Mouse (Mus musculus): ENCODE results near the gene Tbl3. TPM values are rescaled to one million over a fixed set of nuclear protein-coding genes. Genes with fewer than 3 reads are reported as not detected.
"Not testable (repeated sequence)": the region's sequence is repeated elsewhere in the genome, so short reads cannot be mapped to it uniquely, and the experiment has no call there.

The Tbl3 gene
- polyA plus RNA-seq, 1 experiment from 2014 or later, result 94.5 TPM

- Histone ChIP-seq H3K4me1 (peaks cover 25% of the 10 kb centered on the region), H3K4me3 (replicated peaks) (peak overlapping the region; percentile 40), H3K9me3 (replicated peaks) (no peaks in the 10 kb centered on the region), H3K27ac (no peak overlapping the region), H3K36me3 (peaks cover 9% of the 10 kb centered on the region), H3K27me3 (peaks cover 53% of the 10 kb centered on the region), H3K4me2 (peak overlapping the region; percentile 63), H3K9ac (peak overlapping the region; percentile 21; the same call in 1 of the 2 replicates)
- ATAC-seq (replicated peaks; ENCODE audit: low FRiP score), result no peak; the same call in 1 of the 2 replicates
- 19% methylated on average over 23 of the region's 23 CpGs for WGBS
Measured at GRCm38 (mm10) chr17:24687599-24687998, 19.9 kb downstream of the Tbl3 start.

GRCm38 (mm10) chr17:24687146-24687595, 20.3 kb downstream of the Tbl3 start:
- Histone ChIP-seq H3K27ac (no peak overlapping the region), H3K27me3 (peaks cover 51% of the 10 kb centered on the region), H3K4me2 (peak overlapping the region; percentile 63), H3K36me3 (peaks cover 9% of the 10 kb centered on the region), H3K4me1 (peaks cover 25% of the 10 kb centered on the region), H3K9me3 (replicated peaks) (no peaks in the 10 kb centered on the region), H3K9ac (peak overlapping the region; percentile 21; the same call in 1 of the 2 replicates), H3K4me3 (replicated peaks) (peak overlapping the region; percentile 40)
- under 1% methylated on average over 25 of the region's 25 CpGs for WGBS
- peak; percentile 76 for ATAC-seq (replicated peaks; ENCODE audit: low FRiP score)

- peak overlapping the region; percentile 11 for H3K4me3 ChIP-seq (replicated peaks)
- no peak overlapping the region for H3K27ac ChIP-seq
- WGBS, result 30% methylated on average over 16 of the region's 16 CpGs
- H3K9me3 ChIP-seq (replicated peaks), result no peaks in the 10 kb centered on the region
- no peak overlapping the region for H3K9ac ChIP-seq
- H3K4me1 ChIP-seq, result peaks cover 25% of the 10 kb centered on the region
- ATAC-seq (replicated peaks; ENCODE audit: low FRiP score), result no peak; the same call in 1 of the 2 replicates
- peaks cover 13% of the 10 kb centered on the region for H3K36me3 ChIP-seq
- H3K4me2 ChIP-seq, result peak overlapping the region; percentile 42
- peaks cover 49% of the 10 kb centered on the region for H3K27me3 ChIP-seq
Measured at GRCm38 (mm10) chr17:24686514-24686913, 20.9 kb downstream of the Tbl3 start.

GRCm38 (mm10) chr17:24677500-24678080, 29.9 kb downstream of the Tbl3 start:
- Histone ChIP-seq H3K9me3 (replicated peaks) (no peaks in the 10 kb centered on the region), H3K27ac (no peak overlapping the region), H3K4me3 (replicated peaks) (no peak overlapping the region), H3K4me2 (no peak overlapping the region), H3K36me3 (peaks cover 67% of the 10 kb centered on the region), H3K9ac (no peak overlapping the region), H3K27me3 (no peaks in the 10 kb centered on the region), H3K4me1 (peaks cover 10% of the 10 kb centered on the region)
- 80% methylated on average over 24 of the region's 24 CpGs for WGBS
- ATAC-seq (replicated peaks; ENCODE audit: low FRiP score), result no peak

- no peaks in the 10 kb centered on the region for H3K27me3 ChIP-seq
- peaks cover 17% of the 10 kb centered on the region for H3K4me1 ChIP-seq
- no peak overlapping the region for H3K9ac ChIP-seq
- no peak overlapping the region for H3K4me2 ChIP-seq
- WGBS, result 95% methylated on average over 5 of the region's 5 CpGs
- no peak overlapping the region for H3K27ac ChIP-seq
- no peaks in the 10 kb centered on the region for H3K9me3 ChIP-seq (replicated peaks)
- peaks cover 60% of the 10 kb centered on the region for H3K36me3 ChIP-seq
- H3K4me3 ChIP-seq (replicated peaks), result no peak overlapping the region
- no peak for ATAC-seq (replicated peaks; ENCODE audit: low FRiP score)
Measured at GRCm38 (mm10) chr17:24676877-24677276, 30.6 kb downstream of the Tbl3 start.

- H3K9me3 ChIP-seq (replicated peaks), result no peaks in the 10 kb centered on the region
- H3K4me2 ChIP-seq, result no peak overlapping the region
- peaks cover 53% of the 10 kb centered on the region for H3K36me3 ChIP-seq
- H3K27me3 ChIP-seq, result no peaks in the 10 kb centered on the region
- H3K9ac ChIP-seq, result no peak overlapping the region
- no peak overlapping the region for H3K4me3 ChIP-seq (replicated peaks)
- peaks cover 24% of the 10 kb centered on the region for H3K4me1 ChIP-seq
- 68% methylated on average over 2 of the region's 2 CpGs for WGBS
- H3K27ac ChIP-seq, result no peak overlapping the region
- no peak for ATAC-seq (replicated peaks; ENCODE audit: low FRiP score)
Measured at GRCm38 (mm10) chr17:24676187-24676586, 31.3 kb downstream of the Tbl3 start.

GRCm38 (mm10) chr17:24674277-24674676, 33.2 kb downstream of the Tbl3 start:
- WGBS, result 83% methylated on average over 7 of the region's 7 CpGs
- Histone ChIP-seq H3K9ac (no peak overlapping the region), H3K4me3 (replicated peaks) (no peak overlapping the region), H3K9me3 (replicated peaks) (no peaks in the 10 kb centered on the region), H3K27ac (no peak overlapping the region), H3K4me2 (no peak overlapping the region), H3K36me3 (peaks cover 34% of the 10 kb centered on the region), H3K4me1 (peaks cover 35% of the 10 kb centered on the region), H3K27me3 (no peaks in the 10 kb centered on the region)
- ATAC-seq (replicated peaks; ENCODE audit: low FRiP score), result no peak

GRCm38 (mm10) chr17:24672141-24672540, 35.3 kb downstream of the Tbl3 start:
- WGBS, result 20% methylated on average over 5 of the region's 5 CpGs
- Histone ChIP-seq H3K9me3 (replicated peaks) (no peaks in the 10 kb centered on the region), H3K4me1 (peaks cover 43% of the 10 kb centered on the region), H3K27ac (peak overlapping the region; percentile 22; the same call in 1 of the 2 replicates), H3K9ac (0 out of 2 replicates have a peak overlapping the region, but pooled peaks have one; percentile 23), H3K27me3 (no peaks in the 10 kb centered on the region), H3K4me2 (peak overlapping the region; percentile 81), H3K36me3 (peaks cover 13% of the 10 kb centered on the region), H3K4me3 (replicated peaks) (peak overlapping the region; percentile 1; the same call in 1 of the 2 replicates)
- ATAC-seq (replicated peaks; ENCODE audit: low FRiP score), result no peak

- Histone ChIP-seq H3K9me3 (replicated peaks) (no peaks in the 10 kb centered on the region), H3K9ac (peak overlapping the region; percentile 96; the same call in 1 of the 2 replicates), H3K4me2 (peak overlapping the region; percentile 81), H3K27me3 (no peaks in the 10 kb centered on the region), H3K4me1 (peaks cover 43% of the 10 kb centered on the region), H3K36me3 (peaks cover 5% of the 10 kb centered on the region; the same call in 1 of the 2 replicates), H3K4me3 (replicated peaks) (peak overlapping the region; percentile 95), H3K27ac (peak overlapping the region; percentile 22; the same call in 1 of the 2 replicates)
- WGBS, result 63% methylated on average over 5 of the region's 5 CpGs
- ATAC-seq (replicated peaks; ENCODE audit: low FRiP score), result no peak
Measured at GRCm38 (mm10) chr17:24671346-24671745, 36.1 kb downstream of the Tbl3 start.

- peak overlapping the region; percentile 95 for H3K4me3 ChIP-seq (replicated peaks)
- H3K4me2 ChIP-seq, result peak overlapping the region; percentile 81
- peaks cover 39% of the 10 kb centered on the region for H3K4me1 ChIP-seq
- 8% methylated on average over 8 of the region's 8 CpGs for WGBS
- H3K9me3 ChIP-seq (replicated peaks), result no peaks in the 10 kb centered on the region
- no peaks in the 10 kb centered on the region for H3K27me3 ChIP-seq
- no peak for ATAC-seq (replicated peaks; ENCODE audit: low FRiP score)
- peak overlapping the region; percentile 81 for H3K27ac ChIP-seq
- 0 out of 2 replicates have a peak, but pooled peaks cover 4% of the 10 kb centered on the region for H3K36me3 ChIP-seq
- H3K9ac ChIP-seq, result peak overlapping the region; percentile 96
Measured at GRCm38 (mm10) chr17:24670246-24670844, 37.1 kb downstream of the Tbl3 start.

GRCm38 (mm10) chr17:24669545-24670245, 37.8 kb downstream of the Tbl3 start, which contains the start of gene Zfp598:
Gene Zfp598, plus strand, starts transcription at chr17:24669687.
- H3K27me3 ChIP-seq, result no peaks in the 10 kb centered on the region
- H3K36me3 ChIP-seq, result 0 out of 2 replicates have a peak, but pooled peaks cover 4% of the 10 kb centered on the region
- H3K4me2 ChIP-seq, result peak within 1 kb of the TSS; percentile 81
- ATAC-seq (replicated peaks; ENCODE audit: low FRiP score), result peak; percentile 97
- WGBS, result under 1% methylated on average over 73 of the region's 80 CpGs
- H3K4me1 ChIP-seq, result peaks cover 39% of the 10 kb centered on the region
- peak within 1 kb of the TSS; percentile 95 for H3K4me3 ChIP-seq (replicated peaks)
- H3K9ac ChIP-seq, result peak within 1 kb of the TSS; percentile 96
- peak within 1 kb of the TSS; percentile 81 for H3K27ac ChIP-seq
- H3K9me3 ChIP-seq (replicated peaks), result no peaks in the 10 kb centered on the region

GRCm38 (mm10) chr17:24669214-24669544, 38.3 kb downstream of the Tbl3 start:
- WGBS, result 12% methylated on average over 15 of the region's 15 CpGs
- not testable (repeated sequence) for H3K9me3 ChIP-seq (replicated peaks); H3K27me3 ChIP-seq; H3K36me3 ChIP-seq
- Histone ChIP-seq H3K4me3 (replicated peaks) (peak overlapping the region; percentile 95), H3K4me1 (peaks cover 39% of the 10 kb centered on the region), H3K4me2 (peak overlapping the region; percentile 81), H3K27ac (peak overlapping the region; percentile 81), H3K9ac (peak overlapping the region; percentile 96)
- ATAC-seq (replicated peaks; ENCODE audit: low FRiP score), result 0 out of 2 replicates have a peak, but pooled peaks have one; percentile 11
